Mouse (Mus musculus) brown adipose tissue, adult 24 weeks (tissue): ENCODE measurements around the gene Bub1. TPM values are rescaled to one million over a fixed set of nuclear protein-coding genes. Genes with fewer than 3 reads are reported as not detected.
A peak's percentile ranks its signal among the peaks of the same experiment; 100 is the strongest.

Experiments used
- H3K27ac ChIP-seq: fragments of 200-500 bp; replicated peaks from 2 replicates; pipeline ENCODE4 v1.5.1; 2012; ENCODE audit warnings: low read depth, mild to moderate bottlenecking, low read length
- H3K4me1 ChIP-seq: fragments of 200-500 bp; 2 replicates; pipeline ENCODE4 v1.6.1; 2012; ENCODE audit warnings: low read length, mixed read lengths; ENCODE audit not compliant: control insufficient read depth, insufficient read depth, insufficient read length
- H3K4me3 ChIP-seq: fragments of 200-500 bp; 2 replicates; pipeline ENCODE4 v1.5.1; 2012; ENCODE audit warnings: low read depth, mild to moderate bottlenecking, low read length, moderate library complexity; ENCODE audit not compliant: insufficient read depth
- polyA plus RNA-seq: library from polyadenylated mRNA; stranded (reverse); fragments of >200 nt; gene quantifications from 2 replicates; pipeline ENCODE4 v1.2.4, GENCODE M21; 2012; ENCODE audit not compliant: missing spikeins, insufficient read depth, insufficient read length

Gene Bub1
- polyA plus RNA-seq, 1 experiment = not detected

DNA sequence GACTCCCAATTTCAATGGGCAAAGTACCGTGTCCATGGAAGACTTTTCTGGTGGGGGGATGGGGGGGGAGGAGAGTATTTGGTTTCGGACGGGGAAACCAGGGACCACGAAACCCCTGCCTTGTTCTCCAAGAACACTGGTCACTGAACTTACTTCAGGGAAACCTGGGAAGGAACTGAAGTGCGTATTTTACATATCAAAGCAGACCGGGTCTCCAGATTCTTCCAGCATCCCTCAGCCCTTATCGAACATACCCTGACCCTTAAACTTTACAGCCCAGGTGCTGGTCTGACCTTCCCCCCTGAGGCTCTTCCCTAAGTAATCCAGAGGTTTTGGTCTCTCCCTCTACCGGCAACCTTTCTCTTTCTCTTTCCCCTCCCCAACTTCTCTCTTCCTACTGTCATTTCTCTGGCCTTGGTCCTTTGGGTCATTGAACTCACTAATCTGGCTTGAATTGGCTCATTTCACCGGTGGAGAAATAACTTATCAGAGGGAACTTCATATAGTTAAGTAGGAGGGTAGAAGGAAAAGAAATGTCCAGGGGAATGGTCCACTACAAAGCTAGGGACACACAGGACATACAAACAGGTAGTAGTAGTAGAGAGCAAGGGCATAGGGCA is 41.9 kb downstream of the Bub1 start:
- no peak overlapping the region for H3K27ac ChIP-seq
- H3K4me1 ChIP-seq = peaks cover 2% of the 10 kb centered on the region; the same call in 1 of the 2 replicates
- peak overlapping the region; percentile 73 for H3K4me3 ChIP-seq

DNA sequence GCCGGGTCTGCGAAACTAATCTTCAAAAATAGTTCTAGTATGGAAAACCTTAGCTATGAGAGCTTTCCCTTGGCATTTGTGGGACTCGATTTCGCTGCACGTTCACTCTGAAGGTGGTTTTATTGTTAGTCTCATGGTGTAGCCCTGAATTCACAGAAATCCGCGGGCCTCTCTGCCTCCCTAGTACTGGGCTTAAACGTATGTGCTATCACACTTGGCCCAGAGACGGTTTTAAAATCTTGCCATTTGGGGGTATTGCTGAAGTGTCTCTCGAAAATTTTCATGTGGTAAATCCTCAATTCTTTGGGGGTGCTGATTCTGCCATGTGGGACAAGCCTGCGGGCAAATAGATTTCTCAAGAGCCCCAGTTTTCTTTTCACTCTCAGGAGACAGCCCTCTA is 42.5 kb downstream of the Bub1 start:
- H3K27ac ChIP-seq = peak overlapping the region; percentile 59; the same call in 1 of the 2 replicates
- peak overlapping the region; percentile 73 for H3K4me3 ChIP-seq
- peaks cover 2% of the 10 kb centered on the region; the same call in 1 of the 2 replicates for H3K4me1 ChIP-seq

DNA sequence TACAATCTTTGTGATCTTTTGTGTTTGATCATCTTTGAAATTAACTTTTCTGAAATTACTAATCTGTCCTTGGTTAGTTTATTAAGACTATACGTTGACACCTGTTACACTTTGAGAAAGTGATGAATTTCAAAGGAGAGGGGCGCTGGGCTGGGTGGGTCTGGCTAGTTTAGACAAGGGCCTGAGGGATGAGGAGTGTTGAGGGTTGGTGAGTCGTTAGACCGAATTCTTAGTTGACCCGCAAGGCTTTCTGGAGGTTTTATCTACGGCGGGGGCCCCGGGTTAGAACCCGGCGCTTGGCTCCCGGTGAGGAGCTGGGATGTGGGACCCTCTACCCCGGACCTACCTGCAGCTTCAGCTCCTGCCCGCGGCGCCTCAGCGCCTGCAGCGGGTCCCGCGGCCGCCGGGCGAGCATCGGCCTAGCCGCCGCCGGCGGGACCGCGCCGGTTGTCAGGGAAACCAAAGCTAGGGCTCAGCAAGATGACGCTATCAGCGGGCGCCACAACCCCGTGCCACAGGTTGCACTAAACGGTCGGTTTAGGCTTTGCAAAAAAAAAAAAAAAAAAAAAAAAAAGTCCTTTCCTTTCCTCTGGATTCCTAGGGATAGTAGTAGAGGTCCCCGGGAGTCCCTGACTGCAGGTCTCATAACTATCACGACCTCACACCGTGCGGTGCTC is 43.1 kb downstream of the Bub1 start, which contains the start of gene Nphp1:
Gene Nphp1, minus strand, starts transcription at position 458 of the 677 bp plus-strand sequence.
- H3K4me3 ChIP-seq = peak within 1 kb of the TSS; percentile 73
- H3K27ac ChIP-seq = peak within 1 kb of the TSS; percentile 59; the same call in 1 of the 2 replicates
- peaks cover 2% of the 10 kb centered on the region; the same call in 1 of the 2 replicates for H3K4me1 ChIP-seq

DNA sequence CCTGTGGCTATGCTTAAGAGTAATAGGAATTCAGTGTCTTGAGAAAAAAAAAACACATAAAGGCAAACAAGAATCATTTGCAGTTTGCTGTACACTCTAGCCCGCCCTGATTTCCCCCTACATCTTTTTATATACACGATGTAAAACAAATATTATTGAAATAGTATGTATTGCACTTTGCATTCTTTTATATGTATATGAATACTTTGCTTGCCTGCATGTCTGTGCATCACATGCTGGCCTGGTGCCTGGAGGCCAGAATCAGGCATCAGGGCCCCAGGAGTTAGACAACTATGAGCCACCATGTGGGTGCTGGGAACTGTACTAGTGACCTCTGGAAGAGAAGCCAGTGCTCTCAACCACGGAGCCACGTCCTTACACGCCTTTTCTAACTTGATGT is 44.4 kb downstream of the Bub1 start:
- no peak overlapping the region for H3K27ac ChIP-seq
- H3K4me3 ChIP-seq = no peak overlapping the region
- H3K4me1 ChIP-seq = peaks cover 2% of the 10 kb centered on the region; the same call in 1 of the 2 replicates

DNA sequence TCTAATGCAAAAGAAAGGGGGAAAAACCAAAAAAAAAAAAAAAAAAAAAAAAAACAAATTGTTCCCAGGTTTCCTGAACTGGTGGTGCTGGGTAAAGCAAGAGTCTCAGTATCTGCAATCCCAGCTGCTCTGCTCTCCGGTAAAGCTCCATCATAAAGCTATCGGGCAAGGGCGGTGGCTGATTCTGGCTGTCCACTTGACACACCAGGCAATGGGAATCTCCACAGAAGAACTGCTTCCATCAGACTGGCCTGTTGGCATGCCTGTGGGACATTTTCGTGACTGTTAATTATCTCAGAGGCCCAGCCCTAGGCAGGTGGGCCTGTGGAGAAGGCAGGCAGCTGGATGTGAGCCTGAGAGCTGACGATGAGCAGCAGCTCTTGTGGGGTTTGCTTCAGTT is 53.2 kb downstream of the Bub1 start:
- Histone ChIP-seq H3K4me1 (no peaks in the 10 kb centered on the region), H3K27ac (no peak overlapping the region), H3K4me3 (no peak overlapping the region)

DNA sequence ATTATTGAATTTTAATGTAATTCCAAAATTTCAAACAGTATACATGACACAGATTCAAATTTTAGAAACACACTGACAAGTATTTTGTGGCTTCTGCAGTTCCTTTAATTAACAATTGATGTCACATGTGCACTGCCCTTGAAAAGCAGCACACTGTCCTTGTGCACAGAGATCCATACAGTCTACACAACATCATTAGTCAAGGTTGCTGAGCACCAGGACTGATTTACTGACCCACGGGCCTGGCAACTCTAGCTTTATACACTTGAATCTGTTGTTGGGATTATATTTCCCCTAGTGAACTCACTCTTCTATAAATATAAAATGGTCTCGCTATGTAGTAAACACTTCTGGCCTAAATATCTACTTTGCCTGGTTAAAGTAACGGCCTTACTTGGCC is 56.7 kb downstream of the Bub1 start:
- no peaks in the 10 kb centered on the region for H3K4me1 ChIP-seq
- no peak overlapping the region for H3K27ac ChIP-seq
- no peak overlapping the region for H3K4me3 ChIP-seq

DNA sequence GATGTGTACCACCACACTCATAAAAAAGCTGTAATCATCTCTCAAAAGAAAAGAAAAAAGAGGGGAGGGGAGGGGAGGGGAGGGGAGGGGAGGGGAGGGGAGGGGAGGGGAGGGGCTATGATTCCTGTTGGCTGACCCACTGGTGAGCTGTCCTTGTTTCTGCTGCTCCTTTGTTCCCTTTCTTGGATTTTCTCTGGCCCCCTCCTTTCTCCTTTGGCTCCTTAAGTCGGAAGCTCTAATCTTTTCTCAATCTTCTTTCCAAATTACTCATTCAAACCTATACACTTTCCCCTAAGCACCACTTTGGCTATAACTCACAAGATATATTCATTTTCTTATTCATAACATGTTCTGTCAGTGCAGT is 57.1 kb downstream of the Bub1 start:
- no peaks in the 10 kb centered on the region for H3K4me1 ChIP-seq
- no peak overlapping the region for H3K4me3 ChIP-seq
- H3K27ac ChIP-seq = no peak overlapping the region

DNA sequence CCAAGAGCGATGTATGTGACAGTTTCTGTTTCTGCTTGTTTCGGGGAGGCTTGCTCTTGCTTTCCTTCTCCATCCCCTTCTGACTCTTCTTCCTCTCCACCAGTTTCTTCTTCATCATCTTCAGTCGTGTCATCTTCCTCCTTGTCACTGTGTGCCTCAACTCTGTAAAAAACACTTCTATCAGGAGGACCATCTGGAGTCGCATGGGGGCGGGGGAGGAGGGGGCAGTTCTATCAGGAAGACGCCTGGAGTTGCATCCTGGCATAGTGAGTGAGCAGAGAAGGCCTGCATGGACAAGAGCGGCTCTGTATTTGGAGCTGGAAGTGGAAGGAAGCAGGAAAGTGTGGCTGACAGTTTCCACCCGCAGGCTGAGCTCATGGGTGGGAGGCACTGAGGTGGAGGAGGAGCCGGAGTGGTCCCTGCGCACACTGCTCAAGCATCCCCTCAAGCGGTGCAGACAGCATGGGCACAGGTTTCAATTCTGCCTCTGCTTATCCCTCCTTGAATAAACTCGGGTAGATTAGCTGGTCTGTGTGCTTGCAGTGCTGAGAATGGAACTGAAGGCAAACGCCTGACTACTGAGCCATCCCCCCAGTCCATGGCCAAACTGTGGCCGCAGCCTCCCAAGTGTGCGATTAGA is 57.6 kb downstream of the Bub1 start:
- H3K4me3 ChIP-seq = no peak overlapping the region
- H3K4me1 ChIP-seq = no peaks in the 10 kb centered on the region
- no peak overlapping the region for H3K27ac ChIP-seq

DNA sequence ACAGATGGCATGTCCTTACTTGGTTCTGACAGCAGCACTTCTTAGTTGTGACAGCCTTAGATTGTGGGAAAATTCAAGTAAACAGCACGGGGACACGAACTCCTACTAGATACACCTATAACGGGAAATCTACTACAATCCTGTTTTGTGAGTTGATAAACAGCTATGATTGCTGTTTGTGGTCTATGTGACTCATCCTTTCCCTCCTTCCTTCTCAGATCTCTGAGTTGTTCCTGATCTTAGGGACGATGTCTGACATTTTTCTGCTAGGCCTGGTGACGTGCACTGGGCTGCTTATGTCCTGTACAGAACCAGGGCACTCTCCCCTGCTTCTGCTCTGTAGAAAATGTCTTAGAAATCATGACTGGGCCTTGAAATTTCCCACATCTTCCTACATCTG is 70.1 kb downstream of the Bub1 start:
- Histone ChIP-seq H3K4me3 (no peak overlapping the region), H3K27ac (no peak overlapping the region), H3K4me1 (no peaks in the 10 kb centered on the region)

DNA sequence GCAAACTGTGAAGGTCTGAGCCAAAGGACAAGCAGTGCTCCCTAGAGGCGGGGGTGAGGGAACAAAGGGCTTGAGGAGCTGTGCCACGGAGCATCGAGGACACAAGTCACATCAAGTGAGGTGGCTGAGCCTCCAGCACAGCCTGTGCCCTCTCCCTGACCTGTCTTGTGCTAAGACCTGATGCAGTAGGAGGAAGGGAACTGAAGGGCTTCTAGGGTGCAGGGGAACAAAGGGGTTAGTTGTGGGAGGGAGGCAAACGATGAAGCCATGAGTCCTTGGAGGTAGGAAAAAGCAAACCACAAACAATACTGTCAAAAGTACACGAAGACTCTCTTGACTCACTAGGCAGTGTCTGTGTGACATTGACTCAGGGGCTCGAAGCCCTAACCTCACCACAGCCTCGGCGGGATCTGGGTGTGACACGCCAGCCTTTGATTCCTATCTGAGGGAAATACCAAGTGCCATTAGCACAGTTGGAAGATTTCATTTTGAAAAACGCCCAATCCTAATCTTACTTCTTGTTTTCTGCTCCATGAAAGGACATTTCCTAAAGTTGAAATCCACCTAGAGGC is 71.2 kb downstream of the Bub1 start:
- H3K4me3 ChIP-seq = no peak overlapping the region
- H3K4me1 ChIP-seq = no peaks in the 10 kb centered on the region
- no peak overlapping the region for H3K27ac ChIP-seq

DNA sequence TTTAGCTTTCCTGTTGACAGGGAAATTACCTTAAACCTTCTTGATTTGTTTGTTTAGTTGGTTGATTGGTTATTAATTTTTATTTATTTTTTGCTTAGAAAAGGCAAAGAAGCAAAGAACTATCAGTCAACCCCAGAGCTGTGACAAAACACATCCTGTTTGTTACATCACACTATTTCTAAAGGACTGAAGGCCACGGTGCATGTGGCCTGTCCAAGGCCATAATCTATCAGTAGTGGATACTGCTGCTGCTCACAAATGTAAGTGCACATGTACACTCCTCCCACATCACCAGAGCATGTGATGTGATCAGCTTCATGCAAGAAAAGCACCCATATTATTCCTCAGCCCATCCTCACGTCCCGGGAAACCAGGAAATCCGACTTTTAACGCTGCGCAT is 71.7 kb downstream of the Bub1 start:
- no peaks in the 10 kb centered on the region for H3K4me1 ChIP-seq
- no peak overlapping the region for H3K4me3 ChIP-seq
- no peak overlapping the region for H3K27ac ChIP-seq

DNA sequence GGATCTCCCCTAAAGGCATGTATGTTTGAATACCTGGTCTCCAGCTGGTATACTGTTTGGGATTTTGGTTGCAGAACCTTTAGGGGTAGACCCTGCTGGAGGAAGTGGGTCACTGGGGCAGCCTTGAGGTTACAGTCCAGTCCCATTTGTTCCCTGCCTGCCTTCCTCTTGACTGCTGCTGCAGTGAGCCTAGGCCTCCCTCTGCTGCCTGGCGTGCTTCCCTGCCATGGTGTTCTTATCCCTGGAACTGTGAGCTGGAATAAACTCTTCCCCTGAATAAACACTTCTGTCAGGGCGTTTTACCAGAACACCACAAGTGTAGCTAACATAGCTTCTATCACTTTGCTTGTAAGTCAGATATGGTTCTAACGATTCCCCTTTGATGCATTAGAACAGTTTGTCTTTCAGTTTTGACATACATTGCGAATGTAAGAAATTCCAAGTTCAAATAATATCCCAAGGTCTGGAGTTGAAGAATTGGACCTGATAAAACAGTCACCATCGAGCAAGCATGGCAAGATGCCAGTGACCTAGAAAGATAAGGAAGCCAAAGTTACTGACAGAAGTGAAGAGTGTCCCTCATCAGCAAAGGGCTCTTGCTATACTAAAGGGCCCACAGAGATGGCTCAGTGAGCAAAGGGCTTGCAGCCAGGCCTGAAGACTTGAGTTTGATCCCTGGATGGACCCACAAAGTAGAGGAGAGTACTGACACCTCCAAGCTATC is 72.3 kb downstream of the Bub1 start:
- no peak overlapping the region for H3K4me3 ChIP-seq
- H3K4me1 ChIP-seq = no peaks in the 10 kb centered on the region
- H3K27ac ChIP-seq = no peak overlapping the region

DNA sequence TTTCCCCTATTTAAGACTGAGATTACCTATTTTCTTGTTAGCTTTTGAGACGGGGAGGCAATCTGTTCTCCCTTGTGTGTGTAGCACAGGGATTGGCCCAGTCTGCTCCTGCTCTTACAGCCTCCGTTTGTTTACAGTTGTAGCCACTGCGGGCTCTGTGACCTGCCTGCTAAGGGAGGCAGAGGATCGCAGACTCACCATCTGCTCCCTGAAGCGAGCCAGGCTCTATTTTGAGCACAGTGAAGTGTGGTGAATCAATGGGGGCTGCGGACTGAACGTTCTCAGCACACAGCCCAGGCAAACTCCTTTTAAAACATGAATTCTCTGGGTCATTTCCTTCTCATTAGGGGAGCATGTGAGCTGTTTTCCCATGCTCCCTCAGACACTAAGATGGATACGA is 74.5 kb downstream of the Bub1 start:
- no peaks in the 10 kb centered on the region for H3K4me1 ChIP-seq
- no peak overlapping the region for H3K4me3 ChIP-seq
- H3K27ac ChIP-seq = no peak overlapping the region

DNA sequence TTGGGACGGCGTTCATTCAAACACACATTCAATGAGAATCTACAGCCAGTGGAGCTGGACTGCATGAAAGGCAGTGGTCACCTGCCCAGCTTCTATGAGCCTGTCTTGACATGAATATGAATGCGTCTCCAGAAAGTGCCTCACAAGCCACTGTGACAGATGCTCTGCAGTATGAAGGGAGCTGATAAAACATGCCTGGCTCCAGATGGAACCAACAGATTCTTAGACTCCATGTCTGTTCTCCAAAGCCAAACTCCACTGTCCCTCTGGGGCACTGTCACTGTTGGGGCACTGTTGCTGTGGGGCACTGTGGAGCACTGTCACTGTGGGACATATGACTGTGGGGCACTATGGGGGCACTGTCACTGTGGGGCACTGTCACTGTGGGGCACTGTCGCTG is 77.6 kb downstream of the Bub1 start:
- H3K27ac ChIP-seq = no peak overlapping the region
- 0 out of 2 replicates have a peak, but pooled peaks cover 2% of the 10 kb centered on the region for H3K4me1 ChIP-seq
- no peak overlapping the region for H3K4me3 ChIP-seq
